Mouse (Mus musculus) forebrain, embryonic 16.5 days (tissue): Measurements from ENCODE around the gene Ssr3. TPM values are rescaled to one million over a fixed set of nuclear protein-coding genes. Genes with fewer than 3 reads are reported as not detected.
A peak's percentile ranks its signal among the peaks of the same experiment; 100 is the strongest.

Experiments
- ATAC-seq: fragments of 200-750 bp; cut with Nextera tagmentation; 2 replicates; pipeline ENCODE4 v1.8.0; 2017; ENCODE audit warnings: mild to moderate bottlenecking, moderate library complexity
- H3K27ac ChIP-seq: fragments of 300-500 bp; sonication (generic); 2 replicates; pipeline ENCODE4 v1.5.1; 2014; ENCODE audit warnings: low read length, control low read depth
- H3K27me3 ChIP-seq: fragments of 300-500 bp; sonication (generic); replicated peaks from 2 replicates; pipeline ENCODE4 v1.6.1; 2014; ENCODE audit warnings: low read length; ENCODE audit not compliant: control insufficient read depth, insufficient read depth
- H3K36me3 ChIP-seq: fragments of 300-500 bp; sonication (generic); 2 replicates; pipeline ENCODE4 v1.6.1; 2014; ENCODE audit not compliant: control insufficient read depth, insufficient read depth
- H3K4me1 ChIP-seq: fragments of 300-500 bp; sonication (generic); replicated peaks from 2 replicates; pipeline ENCODE4 v1.6.1; 2014; ENCODE audit warnings: low read length; ENCODE audit not compliant: control insufficient read depth, insufficient read depth
- H3K4me2 ChIP-seq: fragments of 300-500 bp; sonication (generic); 2 replicates; pipeline ENCODE4 v1.6.1; 2014; ENCODE audit warnings: mild to moderate bottlenecking, low read length, control low read depth
- H3K4me3 ChIP-seq: fragments of 300-500 bp; sonication (generic); replicated peaks from 2 replicates; pipeline ENCODE4 v1.5.1; 2014; ENCODE audit warnings: mild to moderate bottlenecking, low read length, control low read depth
- H3K9ac ChIP-seq: fragments of 300-500 bp; sonication (generic); replicated peaks from 2 replicates; pipeline ENCODE4 v1.6.1; 2014; ENCODE audit warnings: low read depth, low read length, control low read depth
- H3K9me3 ChIP-seq: fragments of 300-500 bp; sonication (generic); 2 replicates; pipeline ENCODE4 v1.6.1; 2016; ENCODE audit warnings: low read length; ENCODE audit not compliant: control insufficient read depth
- WGBS: fragments of 180-500 bp; shearing (Covaris S2); extraction: QIAGEN DNeasy Blood & Tissue Kit; methylation state at CpG from one replicate; pipeline ENCODE4 v1.1.7; 2014; 5-methylcytosine and 5-hydroxymethylcytosine counted together
- polyA plus RNA-seq: library from polyadenylated mRNA; unstranded; fragments of >200 nt; fragmentation: Nextera tagmentation; extraction: Ambion mirVana; gene quantifications from 2 replicates; pipeline ENCODE4 v1.2.1, GENCODE M21; 2015

Gene Ssr3
- 170 and 199 TPM in 2 replicates for polyA plus RNA-seq

DNA sequence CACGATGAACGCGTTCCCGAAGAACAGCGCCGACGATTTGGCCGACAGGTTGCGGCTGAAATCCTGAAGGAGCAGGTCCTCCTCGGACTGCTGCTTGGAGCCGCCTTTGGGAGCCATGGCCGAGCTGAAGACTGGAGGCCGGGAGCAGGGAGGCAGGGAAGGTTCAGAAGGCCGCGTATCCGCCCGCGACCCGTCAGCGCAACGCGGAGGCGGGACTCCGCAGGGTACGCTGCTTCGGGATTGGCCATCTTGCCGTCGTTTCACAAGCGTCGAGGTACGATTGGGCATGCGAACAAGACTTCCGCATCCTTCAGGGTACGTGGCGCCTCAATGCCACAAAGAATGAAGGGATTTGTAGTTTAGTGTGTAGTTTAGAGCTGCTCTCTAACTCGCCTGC, at the start of gene Ssr3:
TSS of gene Ssr3 (minus strand) at position 203 of the 397 bp plus-strand sequence.
- under 1% methylated on average over 36 of the region's 36 CpGs for WGBS
- peak within 1 kb of the TSS; percentile 92 for H3K9ac ChIP-seq
- H3K9me3 ChIP-seq: no peaks in the 10 kb centered on the region
- H3K27me3 ChIP-seq: no peaks in the 10 kb centered on the region
- peak; percentile 100 for ATAC-seq
- H3K4me3 ChIP-seq: peak within 1 kb of the TSS; percentile 83
- H3K36me3 ChIP-seq: peaks cover 9% of the 10 kb centered on the region; the same call in 1 of the 2 replicates
- peak within 1 kb of the TSS; percentile 83 for H3K4me2 ChIP-seq
- peaks cover 7% of the 10 kb centered on the region for H3K4me1 ChIP-seq
- peak within 1 kb of the TSS; percentile 83 for H3K27ac ChIP-seq

GRCm38 (mm10) chr3:65441586-65442111, 49.2 kb upstream of the Ssr3 start:
- Histone ChIP-seq H3K9ac (no peak overlapping the region; the same call in 1 of the 2 replicates), H3K27me3 (no peaks in the 10 kb centered on the region), H3K36me3 (no peaks in the 10 kb centered on the region), H3K4me1 (peaks cover 17% of the 10 kb centered on the region), H3K4me3 (no peak overlapping the region), H3K9me3 (no peaks in the 10 kb centered on the region), H3K4me2 (0 out of 2 replicates have a peak overlapping the region, but pooled peaks have one; percentile 7), H3K27ac (peak overlapping the region; percentile 49)
- peak; percentile 95 for ATAC-seq
- WGBS: 24% methylated on average over 8 of the region's 8 CpGs

- Histone ChIP-seq H3K9ac (no peak overlapping the region), H3K4me2 (no peak overlapping the region), H3K27ac (no peak overlapping the region), H3K36me3 (no peaks in the 10 kb centered on the region), H3K4me3 (no peak overlapping the region), H3K4me1 (peaks cover 15% of the 10 kb centered on the region), H3K27me3 (no peaks in the 10 kb centered on the region), H3K9me3 (no peaks in the 10 kb centered on the region)
- WGBS: 89% methylated on average over 7 of the region's 7 CpGs
- no peak for ATAC-seq
Measured at GRCm38 (mm10) chr3:65438511-65439228, 46.2 kb upstream of the Ssr3 start.

- Histone ChIP-seq H3K4me3 (no peak overlapping the region), H3K9ac (no peak overlapping the region), H3K9me3 (no peaks in the 10 kb centered on the region), H3K4me1 (no peaks in the 10 kb centered on the region), H3K27me3 (no peaks in the 10 kb centered on the region), H3K4me2 (no peak overlapping the region), H3K36me3 (no peaks in the 10 kb centered on the region), H3K27ac (no peak overlapping the region)
- ATAC-seq: no peak
- 55% methylated on average over 2 of the region's 2 CpGs for WGBS
Measured at GRCm38 (mm10) chr3:65435812-65436211, 43.4 kb upstream of the Ssr3 start.

DNA sequence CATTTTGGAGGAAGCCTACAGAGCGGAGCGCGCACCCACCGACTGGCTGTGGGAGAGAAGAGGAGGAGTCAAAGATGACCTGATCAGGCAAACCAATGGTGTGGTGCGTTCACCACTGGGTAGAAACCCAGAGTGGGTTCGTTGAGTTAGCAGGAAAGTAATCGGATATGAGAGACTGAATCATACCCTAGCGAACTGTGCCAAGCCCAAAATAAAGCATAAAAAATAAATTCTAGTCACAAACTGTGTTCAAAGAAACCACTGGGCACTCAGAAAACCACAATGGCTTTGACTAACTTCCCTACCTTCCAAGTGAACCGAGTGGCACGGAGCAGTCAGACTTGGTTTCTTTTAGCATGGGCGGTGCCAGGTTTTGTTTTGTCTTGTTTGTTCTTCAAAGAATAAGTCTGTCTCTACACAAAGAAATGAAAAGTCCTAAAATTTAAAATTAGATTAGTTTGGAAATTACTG, 42.7 kb upstream of the Ssr3 start:
- 80% methylated on average over 11 of the region's 11 CpGs for WGBS
- ATAC-seq: no peak
- Histone ChIP-seq H3K27ac (no peak overlapping the region), H3K27me3 (no peaks in the 10 kb centered on the region), H3K4me1 (no peaks in the 10 kb centered on the region), H3K9ac (no peak overlapping the region), H3K9me3 (no peaks in the 10 kb centered on the region), H3K36me3 (no peaks in the 10 kb centered on the region), H3K4me3 (no peak overlapping the region), H3K4me2 (no peak overlapping the region)

DNA sequence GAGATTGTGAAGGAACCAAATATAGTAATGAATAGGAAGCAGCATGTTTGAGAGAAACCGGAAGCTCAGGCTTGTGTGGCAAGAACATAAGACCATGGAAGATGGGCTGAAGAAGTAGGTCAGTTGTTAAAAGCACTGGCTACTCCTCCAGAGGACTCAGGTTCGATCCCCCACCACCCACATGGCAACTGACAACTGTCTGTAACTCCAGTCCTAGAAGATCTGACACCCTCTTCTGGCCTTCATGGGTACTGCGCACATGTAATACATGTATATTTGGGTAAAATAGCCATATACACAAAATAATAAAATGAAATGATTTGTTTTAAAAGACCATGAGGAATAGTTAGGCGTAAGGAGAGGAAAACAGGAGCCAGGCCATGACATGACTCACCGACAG, 39.8 kb upstream of the Ssr3 start:
- WGBS: 97% methylated on average over 5 of the region's 5 CpGs
- H3K4me1 ChIP-seq: no peaks in the 10 kb centered on the region
- ATAC-seq: no peak
- H3K36me3 ChIP-seq: no peaks in the 10 kb centered on the region
- no peak overlapping the region for H3K4me2 ChIP-seq
- no peak overlapping the region for H3K27ac ChIP-seq
- no peaks in the 10 kb centered on the region for H3K27me3 ChIP-seq
- no peak overlapping the region for H3K4me3 ChIP-seq
- no peaks in the 10 kb centered on the region for H3K9me3 ChIP-seq
- H3K9ac ChIP-seq: no peak overlapping the region

- ATAC-seq: no peak
- Histone ChIP-seq H3K27me3 (no peaks in the 10 kb centered on the region), H3K4me1 (no peaks in the 10 kb centered on the region), H3K4me3 (no peak overlapping the region), H3K36me3 (no peaks in the 10 kb centered on the region), H3K9me3 (no peaks in the 10 kb centered on the region), H3K9ac (no peak overlapping the region), H3K4me2 (no peak overlapping the region), H3K27ac (no peak overlapping the region)
- WGBS: 86% methylated on average over 3 of the region's 3 CpGs
Measured at GRCm38 (mm10) chr3:65419706-65420105, 27.3 kb upstream of the Ssr3 start.

DNA sequence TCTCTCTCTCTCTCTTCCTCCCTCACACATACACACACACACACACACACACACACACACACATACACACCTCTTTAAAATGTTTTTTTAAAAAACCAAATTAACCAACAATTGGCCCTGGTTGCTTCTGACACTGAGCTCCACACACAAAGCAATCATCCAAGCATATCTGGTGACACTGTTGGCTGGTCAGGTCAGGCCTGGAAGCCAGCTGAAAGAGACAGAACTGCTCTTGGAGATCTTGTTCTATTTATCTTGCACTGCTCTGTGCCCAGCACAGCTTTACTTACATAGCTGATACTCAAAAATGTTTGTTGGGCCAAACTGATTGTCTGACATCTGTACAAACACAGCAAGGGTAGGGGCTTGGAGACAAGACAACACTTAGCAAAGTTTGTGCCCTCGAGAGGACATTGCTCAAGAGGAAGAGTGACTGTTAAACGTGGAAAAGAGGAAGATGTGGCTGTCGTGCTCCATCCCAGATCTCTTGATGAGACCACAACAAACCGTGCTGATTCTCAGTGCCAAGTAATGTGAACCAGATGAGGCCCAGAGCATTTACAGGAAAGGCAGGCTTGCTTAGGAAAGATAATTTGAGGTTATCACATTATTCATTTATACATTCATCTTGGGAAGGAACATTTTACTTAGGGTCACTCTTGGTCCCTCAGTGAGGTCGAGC, 25.6 kb upstream of the Ssr3 start:
- WGBS: 86% methylated on average over 5 of the region's 5 CpGs
- ATAC-seq: no peak

GRCm38 (mm10) chr3:65416571-65416970, 24.1 kb upstream of the Ssr3 start:
- H3K4me2 ChIP-seq: no peak overlapping the region
- ATAC-seq: no peak
- no peaks in the 10 kb centered on the region for H3K36me3 ChIP-seq
- H3K4me3 ChIP-seq: no peak overlapping the region
- no peaks in the 10 kb centered on the region for H3K9me3 ChIP-seq
- no peak overlapping the region for H3K27ac ChIP-seq
- H3K4me1 ChIP-seq: no peaks in the 10 kb centered on the region
- H3K27me3 ChIP-seq: no peaks in the 10 kb centered on the region
- no peak overlapping the region for H3K9ac ChIP-seq

More for the DNA sequence above, 25.6 kb upstream of the Ssr3 start:
- Histone ChIP-seq H3K4me2 (no peak overlapping the region), H3K27ac (no peak overlapping the region), H3K9me3 (no peaks in the 10 kb centered on the region), H3K4me1 (no peaks in the 10 kb centered on the region), H3K9ac (no peak overlapping the region), H3K4me3 (no peak overlapping the region), H3K36me3 (no peaks in the 10 kb centered on the region), H3K27me3 (no peaks in the 10 kb centered on the region)
